Mouse (Mus musculus) C2C12 (cell line): Measurements from ENCODE around the gene Fcer1g. TPM values are rescaled to one million over a fixed set of nuclear protein-coding genes. Genes with fewer than 3 reads are reported as not detected.
A peak's percentile ranks its signal among the peaks of the same experiment; 100 is the strongest.

Experiments
- H3K27me3 ChIP-seq: one replicate; pipeline ENCODE4 v1.6.1; 2011; ENCODE audit not compliant: control insufficient read depth, insufficient read depth, insufficient read length
- H3K36me3 ChIP-seq: one replicate; pipeline ENCODE4 v1.6.1; 2011; ENCODE audit not compliant: control insufficient read depth, insufficient read depth
- H3K4me3 ChIP-seq: one replicate; pipeline ENCODE4 v1.5.1; 2011; ENCODE audit warnings: mild to moderate bottlenecking, control low read depth; ENCODE audit not compliant: poor library complexity, insufficient read depth, severe bottlenecking
- H3K79me2 ChIP-seq: one replicate; pipeline ENCODE4 v1.6.1; 2011; ENCODE audit not compliant: control insufficient read depth, insufficient read depth
- H3K79me3 ChIP-seq: one replicate; pipeline ENCODE4 v1.6.1; 2011; ENCODE audit warnings: low read depth, control low read depth
- H3ac ChIP-seq: one replicate; pipeline ENCODE3; 2011; ENCODE audit warnings: low read depth; ENCODE audit not compliant: control insufficient read depth, insufficient read length
- CEBPB ChIP-seq: IDR thresholded peaks from one replicate; pipeline ENCODE4 v1.6.1; 2011; ENCODE audit warnings: low read depth, mild to moderate bottlenecking, control low read depth, moderate library complexity
- CTCF ChIP-seq: IDR thresholded peaks from one replicate; pipeline ENCODE4 v1.5.1; 2011; ENCODE audit not compliant: control insufficient read depth, insufficient read depth, insufficient read length
- FOSL1 ChIP-seq: IDR thresholded peaks from one replicate; pipeline ENCODE4 v1.8.0; 2011; ENCODE audit warnings: mild to moderate bottlenecking, low read length; ENCODE audit not compliant: poor library complexity, insufficient read depth, severe bottlenecking
- MAX ChIP-seq: IDR thresholded peaks from one replicate; pipeline ENCODE4 v1.6.1; 2011; ENCODE audit warnings: mild to moderate bottlenecking, control low read depth
- MYOD1 ChIP-seq: IDR thresholded peaks from one replicate; pipeline ENCODE4 v1.6.1; 2011; ENCODE audit warnings: low read depth; ENCODE audit not compliant: control insufficient read depth, insufficient read length
- MYOG ChIP-seq: IDR thresholded peaks from one replicate; pipeline ENCODE4 v1.6.1; 2011; ENCODE audit not compliant: control insufficient read depth, insufficient read length; ENCODE audit errors: extremely low read depth
- USF1 ChIP-seq: IDR thresholded peaks from one replicate; pipeline ENCODE4 v1.6.1; 2011; ENCODE audit warnings: low read depth, mild to moderate bottlenecking, control low read depth, moderate library complexity
- polyA plus RNA-seq: library from polyadenylated mRNA; unstranded; fragments of >200 nt; fragmentation: generic; extraction: Trizol; gene quantifications from one replicate; pipeline ENCODE4 v1.2.1, GENCODE M21; 2012; ENCODE audit warnings: missing spikeins

The Fcer1g gene
- polyA plus RNA-seq, 1 experiment: not detected

GRCm38 (mm10) chr1:171221281-171222193 is 12.6 kb downstream of the Fcer1g start:
- peak overlapping the region; percentile 66 for H3K4me3 ChIP-seq
- H3K79me3 ChIP-seq: no peaks in the 10 kb centered on the region
- H3K27me3 ChIP-seq: no peaks in the 10 kb centered on the region
- TF ChIP-seq MYOG (no peak), CTCF (no peak), CEBPB (no peak), MYOD1 (no peak), FOSL1 (no peak), USF1 (no peak), MAX (no peak)
- H3ac ChIP-seq: peak overlapping the region; percentile 76
- peaks cover 18% of the 10 kb centered on the region for H3K36me3 ChIP-seq
- H3K79me2 ChIP-seq: no peaks in the 10 kb centered on the region

GRCm38 (mm10) chr1:171220871-171221270 is 13.3 kb downstream of the Fcer1g start:
- Histone ChIP-seq H3K27me3 (no peaks in the 10 kb centered on the region), H3K36me3 (peaks cover 18% of the 10 kb centered on the region), H3K79me2 (no peaks in the 10 kb centered on the region), H3K79me3 (no peaks in the 10 kb centered on the region), H3K4me3 (no peak overlapping the region), H3ac (no peak overlapping the region)
- TF ChIP-seq CEBPB (no peak), CTCF (peak; percentile 66)

GRCm38 (mm10) chr1:171216241-171216955 is 17.8 kb downstream of the Fcer1g start:
- Histone ChIP-seq H3K36me3 (peaks cover 18% of the 10 kb centered on the region), H3K79me3 (no peaks in the 10 kb centered on the region), H3K27me3 (no peaks in the 10 kb centered on the region), H3ac (no peak overlapping the region), H3K4me3 (no peak overlapping the region), H3K79me2 (no peaks in the 10 kb centered on the region)
- TF ChIP-seq CTCF (no peak), MAX (no peak), MYOG (no peak), USF1 (no peak), FOSL1 (no peak), CEBPB (no peak), MYOD1 (no peak)

- H3K4me3 ChIP-seq: no peak within 1 kb of the TSS
- TF ChIP-seq FOSL1 (no peak), CTCF (no peak), MYOD1 (no peak), MYOG (no peak), CEBPB (no peak), MAX (no peak), USF1 (no peak)
- H3K36me3 ChIP-seq: no peaks in the 10 kb centered on the region
- no peaks in the 10 kb centered on the region for H3K79me2 ChIP-seq
- no peaks in the 10 kb centered on the region for H3K79me3 ChIP-seq
- H3ac ChIP-seq: no peak within 1 kb of the TSS
- no peaks in the 10 kb centered on the region for H3K27me3 ChIP-seq
Measured at GRCm38 (mm10) chr1:171213801-171214496, 20.2 kb downstream of the Fcer1g start, which contains the start of gene Nr1i3. Gene Nr1i3, plus strand, starts transcription at chr1:171213970.

GRCm38 (mm10) chr1:171212854-171213253 is 21.3 kb downstream of the Fcer1g start:
- no peak for TF ChIP-seq CEBPB
- no peak for TF ChIP-seq FOSL1
- no peak for TF ChIP-seq MAX
- no peak for TF ChIP-seq MYOD1
- TF ChIP-seq CTCF: no peak
- TF ChIP-seq MYOG: no peak
- TF ChIP-seq USF1: no peak
- no peak overlapping the region for H3ac ChIP-seq
- H3K36me3 ChIP-seq: no peaks in the 10 kb centered on the region
- H3K4me3 ChIP-seq: no peak overlapping the region
- H3K27me3 ChIP-seq: no peaks in the 10 kb centered on the region
- no peaks in the 10 kb centered on the region for H3K79me3 ChIP-seq
- H3K79me2 ChIP-seq: no peaks in the 10 kb centered on the region
